Mouse (Mus musculus) activated CD4-positive, CD25-positive, alpha-beta regulatory T cell, adult 4 months (primary cell): ENCODE measurements at regions not wholly inside any gene's neighbourhood (a gene's known extent, or its start where the extent isn't known, plus 50 kb on each side); places are given as distances from the start of the nearest gene placed in this dataset.
"Not testable (repeated sequence)": the region's sequence is repeated elsewhere in the genome, so short reads cannot be mapped to it uniquely, and the experiment has no call there.

Experiments used
- ATAC-seq: one replicate; pipeline ENCODE4 v1.8.0; 2017

GRCm38 (mm10) chr16:76510861-76511260, 137.2 kb upstream of the Nrip1 start:
- ATAC-seq: no peak

GRCm38 (mm10) chr16:76509109-76509650, 135.6 kb upstream of the Nrip1 start:
- ATAC-seq: no peak

GRCm38 (mm10) chr16:76507191-76507746, 133.6 kb upstream of the Nrip1 start:
- ATAC-seq: no peak

GRCm38 (mm10) chr16:76506240-76506639, 132.6 kb upstream of the Nrip1 start:
- no peak for ATAC-seq

- peak; percentile 82 for ATAC-seq
Observed at GRCm38 (mm10) chr16:76499686-76500400, 126.2 kb upstream of the Nrip1 start.

- ATAC-seq: no peak
Observed at GRCm38 (mm10) chr16:76498233-76498632, 124.6 kb upstream of the Nrip1 start.

GRCm38 (mm10) chr16:76497041-76497808, 123.6 kb upstream of the Nrip1 start:
- no peak for ATAC-seq

GRCm38 (mm10) chr16:76483419-76483818, 109.8 kb upstream of the Nrip1 start:
- no peak for ATAC-seq

GRCm38 (mm10) chr16:76481966-76482365, 108.3 kb upstream of the Nrip1 start:
- ATAC-seq: no peak

GRCm38 (mm10) chr16:76477474-76477873, 103.8 kb upstream of the Nrip1 start:
- ATAC-seq: peak; percentile 49

- ATAC-seq: no peak
Observed at GRCm38 (mm10) chr16:76474481-76474880, 100.9 kb upstream of the Nrip1 start.

- ATAC-seq: no peak
Observed at GRCm38 (mm10) chr16:76472386-76472785, 98.8 kb upstream of the Nrip1 start.

GRCm38 (mm10) chr16:76471081-76471480, 97.5 kb upstream of the Nrip1 start:
- no peak for ATAC-seq

GRCm38 (mm10) chr16:76459521-76459920, 85.9 kb upstream of the Nrip1 start:
- ATAC-seq: no peak

- not testable (repeated sequence) for ATAC-seq
Observed at GRCm38 (mm10) chr16:76456300-76456599, 82.6 kb upstream of the Nrip1 start.

GRCm38 (mm10) chr16:76455499-76456299, 82.1 kb upstream of the Nrip1 start:
- ATAC-seq: no peak

- ATAC-seq: no peak
Observed at GRCm38 (mm10) chr16:76454741-76455465, 81.3 kb upstream of the Nrip1 start.

GRCm38 (mm10) chr16:76453457-76454200, 80.0 kb upstream of the Nrip1 start:
- no peak for ATAC-seq

GRCm38 (mm10) chr16:76448773-76449172, 75.1 kb upstream of the Nrip1 start:
- no peak for ATAC-seq

- ATAC-seq: no peak
Observed at GRCm38 (mm10) chr16:76447033-76447432, 73.4 kb upstream of the Nrip1 start.

- ATAC-seq: no peak
Observed at GRCm38 (mm10) chr16:76444668-76445067, 71.0 kb upstream of the Nrip1 start.
